Mouse (Mus musculus) liver, embryonic 15.5 days (tissue): ENCODE measurements around the gene Lrrk1. TPM values are rescaled to one million over a fixed set of nuclear protein-coding genes. Genes with fewer than 3 reads are reported as not detected.

ENCODE experiments used
- ATAC-seq: fragments of 200-750 bp; cut with Nextera tagmentation; 2 replicates; pipeline ENCODE4 v1.8.0; 2017; ENCODE audit warnings: moderate number of reproducible peaks, mild to moderate bottlenecking, moderate library complexity; ENCODE audit not compliant: insufficient read depth
- H3K27ac ChIP-seq: fragments of 300-500 bp; sonication (generic); replicated peaks from 2 replicates; pipeline ENCODE4 v1.5.1; 2015; ENCODE audit warnings: mild to moderate bottlenecking, inconsistent platforms
- H3K27me3 ChIP-seq: fragments of 300-500 bp; sonication (generic); 2 replicates; pipeline ENCODE4 v1.6.1; 2015; ENCODE audit warnings: mild to moderate bottlenecking, inconsistent platforms
- H3K36me3 ChIP-seq: fragments of 300-500 bp; sonication (generic); replicated peaks from 2 replicates; pipeline ENCODE4 v1.6.1; 2015; ENCODE audit warnings: moderate library complexity, mild to moderate bottlenecking, inconsistent platforms
- H3K4me1 ChIP-seq: fragments of 300-500 bp; sonication (generic); replicated peaks from 2 replicates; pipeline ENCODE4 v1.6.1; 2015; ENCODE audit warnings: inconsistent platforms
- H3K4me2 ChIP-seq: fragments of 300-500 bp; sonication (generic); 2 replicates; pipeline ENCODE4 v1.6.1; 2015; ENCODE audit warnings: moderate library complexity, mild to moderate bottlenecking, inconsistent platforms
- H3K4me3 ChIP-seq: fragments of 300-500 bp; sonication (generic); replicated peaks from 2 replicates; pipeline ENCODE4 v1.5.1; 2015; ENCODE audit warnings: mild to moderate bottlenecking, inconsistent platforms
- H3K9ac ChIP-seq: fragments of 300-500 bp; sonication (generic); 2 replicates; pipeline ENCODE4 v1.6.1; 2015; ENCODE audit warnings: moderate library complexity, mild to moderate bottlenecking, inconsistent platforms
- H3K9me3 ChIP-seq: fragments of 300-500 bp; sonication (generic); replicated peaks from 2 replicates; pipeline ENCODE4 v1.6.1; 2016; ENCODE audit warnings: inconsistent platforms
- WGBS: fragments of 180-500 bp; shearing (Covaris S2); methylation state at CpG from one replicate; pipeline ENCODE4 v1.1.7; 2015; ENCODE audit warnings: mixed read lengths; ENCODE audit not compliant: insufficient replicate concordance; 5-methylcytosine and 5-hydroxymethylcytosine counted together
- polyA plus RNA-seq: library from polyadenylated mRNA; unstranded; fragments of >200 nt; fragmentation: Nextera tagmentation; extraction: Ambion mirVana; gene quantifications from 2 replicates; pipeline ENCODE4 v1.2.1, GENCODE M21; 2015

Lrrk1 gene
- polyA plus RNA-seq, 1 experiment from 2014 or later: 4.7 TPM

GRCm38 (mm10) chr7:66233947-66234516 lies 154.1 kb downstream of the Lrrk1 start:
- Histone ChIP-seq H3K9me3 (no peaks in the 10 kb centered on the region), H3K27ac (peak overlapping the region; percentile 86), H3K4me3 (no peak overlapping the region), H3K9ac (0 out of 2 replicates have a peak overlapping the region, but pooled peaks have one; percentile 45), H3K27me3 (no peaks in the 10 kb centered on the region), H3K4me1 (peaks cover 50% of the 10 kb centered on the region), H3K4me2 (no peak overlapping the region), H3K36me3 (no peaks in the 10 kb centered on the region)
- WGBS: 75% methylated on average over 6 of the region's 6 CpGs
- ATAC-seq: no peak

DNA sequence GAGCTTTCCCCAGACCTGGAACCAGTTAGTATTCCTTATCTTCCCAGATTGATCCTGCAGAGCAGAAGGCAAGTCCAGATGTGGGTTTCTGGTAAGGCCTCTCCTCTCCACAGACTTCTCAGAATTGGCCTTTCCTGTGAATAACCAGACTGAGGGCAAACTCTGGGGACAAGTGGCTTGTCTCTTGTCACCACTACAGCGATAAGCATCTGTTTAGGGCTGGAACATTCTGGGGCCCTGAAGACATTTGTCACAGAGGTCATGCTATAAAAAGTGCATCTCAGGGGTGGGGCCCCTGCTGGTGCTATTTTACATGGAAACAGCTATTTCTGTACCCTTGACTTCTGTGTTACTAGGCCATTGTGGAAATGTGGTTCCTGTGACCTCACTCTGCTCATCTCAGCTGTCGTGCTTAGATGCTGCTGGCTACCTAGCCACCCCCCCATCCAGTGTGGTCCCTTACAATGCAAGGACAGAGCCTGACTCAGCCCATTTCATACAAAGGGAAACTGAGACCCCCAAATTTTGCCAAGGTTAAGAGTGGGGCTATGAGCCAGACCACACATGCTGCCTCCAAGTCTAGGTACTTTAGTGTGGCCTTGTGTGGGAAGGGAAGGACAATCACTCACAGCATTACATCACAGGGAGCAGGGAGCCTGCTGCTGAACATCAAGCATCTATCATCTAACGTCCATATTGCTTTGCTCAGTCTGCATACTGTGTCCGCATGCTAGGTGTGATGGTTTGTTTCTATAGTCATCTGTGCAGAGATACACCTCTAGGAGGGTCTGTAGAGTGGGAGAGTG lies 154.8 kb downstream of the Lrrk1 start:
- peak overlapping the region; percentile 86 for H3K27ac ChIP-seq
- peak overlapping the region; percentile 45; the same call in 1 of the 2 replicates for H3K9ac ChIP-seq
- peak overlapping the region; percentile 49 for H3K4me2 ChIP-seq
- no peaks in the 10 kb centered on the region for H3K36me3 ChIP-seq
- H3K4me3 ChIP-seq: no peak overlapping the region
- no peaks in the 10 kb centered on the region for H3K9me3 ChIP-seq
- whole genome bisulfite sequencing: 37% methylated on average over 4 of the region's 4 CpGs
- H3K4me1 ChIP-seq: peaks cover 54% of the 10 kb centered on the region
- ATAC-seq: peak; percentile 89
- no peaks in the 10 kb centered on the region for H3K27me3 ChIP-seq

DNA sequence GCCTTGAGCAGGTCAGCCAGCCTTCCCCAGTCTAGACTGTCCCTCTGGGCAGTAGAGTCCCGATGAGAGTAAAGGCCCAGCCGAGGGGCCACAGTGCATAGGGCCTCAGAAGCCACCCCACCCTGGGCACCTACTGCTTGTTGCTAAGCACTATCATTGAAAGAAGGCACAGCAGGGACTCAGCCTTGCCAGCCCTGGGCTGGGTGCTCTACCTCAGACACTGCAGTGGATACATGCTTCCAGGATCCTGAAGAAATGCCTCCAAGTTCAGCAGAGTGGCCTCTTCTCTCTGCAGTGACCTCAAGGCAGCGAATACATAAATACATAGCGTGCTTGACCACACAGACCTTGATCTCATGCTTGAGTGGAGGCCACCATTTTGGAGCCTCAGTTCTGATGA lies 156.3 kb downstream of the Lrrk1 start:
- Histone ChIP-seq H3K9me3 (no peaks in the 10 kb centered on the region), H3K36me3 (no peaks in the 10 kb centered on the region), H3K27me3 (no peaks in the 10 kb centered on the region), H3K27ac (peak overlapping the region; percentile 35), H3K4me3 (no peak overlapping the region), H3K4me2 (no peak overlapping the region), H3K9ac (no peak overlapping the region), H3K4me1 (peaks cover 64% of the 10 kb centered on the region)
- no peak for ATAC-seq
- 80% methylated on average over 4 of the region's 4 CpGs for WGBS

- no peaks in the 10 kb centered on the region for H3K36me3 ChIP-seq
- no peaks in the 10 kb centered on the region for H3K27me3 ChIP-seq
- 54% methylated on average over 17 of the region's 17 CpGs for whole genome bisulfite sequencing
- H3K4me3 ChIP-seq: no peak overlapping the region
- no peak overlapping the region for H3K9ac ChIP-seq
- H3K27ac ChIP-seq: peak overlapping the region; percentile 58
- H3K4me2 ChIP-seq: no peak overlapping the region
- H3K4me1 ChIP-seq: peaks cover 66% of the 10 kb centered on the region
- ATAC-seq: no peak
- H3K9me3 ChIP-seq: no peaks in the 10 kb centered on the region
These were observed 157.3 kb downstream of the Lrrk1 start for GRCm38 (mm10) chr7:66230638-66231550.

GRCm38 (mm10) chr7:66230246-66230637 lies 157.9 kb downstream of the Lrrk1 start:
- H3K27ac ChIP-seq: peak overlapping the region; percentile 58
- H3K4me1 ChIP-seq: peaks cover 70% of the 10 kb centered on the region
- no peaks in the 10 kb centered on the region for H3K36me3 ChIP-seq
- no peak for ATAC-seq
- no peak overlapping the region for H3K4me3 ChIP-seq
- no peaks in the 10 kb centered on the region for H3K9me3 ChIP-seq
- H3K27me3 ChIP-seq: no peaks in the 10 kb centered on the region
- WGBS: 28% methylated on average over 4 of the region's 4 CpGs
- no peak overlapping the region for H3K4me2 ChIP-seq
- H3K9ac ChIP-seq: no peak overlapping the region

- Histone ChIP-seq H3K27ac (no peak overlapping the region), H3K9ac (no peak overlapping the region), H3K36me3 (no peaks in the 10 kb centered on the region), H3K4me2 (no peak overlapping the region), H3K4me1 (peaks cover 69% of the 10 kb centered on the region), H3K27me3 (no peaks in the 10 kb centered on the region), H3K4me3 (no peak overlapping the region), H3K9me3 (no peaks in the 10 kb centered on the region)
- WGBS: 67% methylated on average over 7 of the region's 7 CpGs
- no peak for ATAC-seq
These were observed 158.7 kb downstream of the Lrrk1 start for GRCm38 (mm10) chr7:66229433-66229832.

DNA sequence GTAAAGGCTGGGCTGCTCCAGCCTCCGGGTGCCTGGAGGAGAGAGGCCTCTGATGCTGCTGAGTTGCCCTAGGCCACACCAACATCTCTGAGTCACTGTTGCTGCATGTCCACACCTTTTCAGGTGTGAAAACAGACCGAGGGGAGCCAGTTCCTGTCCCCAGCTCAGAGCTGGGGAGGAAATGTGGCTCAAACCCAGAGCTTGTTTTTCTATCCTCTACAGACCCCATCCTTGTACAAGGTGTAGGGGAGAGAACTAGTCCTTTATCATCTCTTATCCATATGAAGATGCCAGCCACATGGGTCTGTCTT lies 159.6 kb downstream of the Lrrk1 start:
- no peaks in the 10 kb centered on the region for H3K9me3 ChIP-seq
- no peaks in the 10 kb centered on the region for H3K27me3 ChIP-seq
- H3K4me3 ChIP-seq: no peak overlapping the region
- no peak overlapping the region for H3K27ac ChIP-seq
- 51% methylated on average over 2 of the region's 2 CpGs for WGBS
- no peak for ATAC-seq
- H3K4me1 ChIP-seq: peaks cover 60% of the 10 kb centered on the region
- no peak overlapping the region for H3K9ac ChIP-seq
- H3K36me3 ChIP-seq: no peaks in the 10 kb centered on the region
- no peak overlapping the region for H3K4me2 ChIP-seq

GRCm38 (mm10) chr7:66227814-66228609 lies 160.1 kb downstream of the Lrrk1 start:
- H3K9me3 ChIP-seq: no peaks in the 10 kb centered on the region
- H3K4me2 ChIP-seq: no peak overlapping the region
- WGBS: 67% methylated on average over 13 of the region's 13 CpGs
- H3K27ac ChIP-seq: no peak overlapping the region
- H3K36me3 ChIP-seq: no peaks in the 10 kb centered on the region
- ATAC-seq: no peak
- peaks cover 55% of the 10 kb centered on the region for H3K4me1 ChIP-seq
- no peak overlapping the region for H3K4me3 ChIP-seq
- H3K9ac ChIP-seq: no peak overlapping the region
- H3K27me3 ChIP-seq: no peaks in the 10 kb centered on the region

- whole genome bisulfite sequencing: 35% methylated on average over 3 of the region's 3 CpGs
- no peak for ATAC-seq
- H3K27me3 ChIP-seq: no peaks in the 10 kb centered on the region
- H3K9ac ChIP-seq: no peak overlapping the region
- H3K4me2 ChIP-seq: no peak overlapping the region
- peak overlapping the region; percentile 39; the same call in 1 of the 2 replicates for H3K27ac ChIP-seq
- H3K4me1 ChIP-seq: peaks cover 41% of the 10 kb centered on the region
- H3K36me3 ChIP-seq: no peaks in the 10 kb centered on the region
- H3K9me3 ChIP-seq: no peaks in the 10 kb centered on the region
- no peak overlapping the region for H3K4me3 ChIP-seq
These were observed 162.3 kb downstream of the Lrrk1 start for GRCm38 (mm10) chr7:66225881-66226280.

- no peaks in the 10 kb centered on the region for H3K36me3 ChIP-seq
- H3K4me2 ChIP-seq: no peak overlapping the region
- no peak overlapping the region for H3K27ac ChIP-seq
- H3K9me3 ChIP-seq: no peaks in the 10 kb centered on the region
- H3K9ac ChIP-seq: no peak overlapping the region
- no peaks in the 10 kb centered on the region for H3K27me3 ChIP-seq
- 81% methylated on average over 6 of the region's 6 CpGs for WGBS
- no peak for ATAC-seq
- H3K4me3 ChIP-seq: no peak overlapping the region
- H3K4me1 ChIP-seq: peaks cover 27% of the 10 kb centered on the region
These were observed 163.6 kb downstream of the Lrrk1 start for GRCm38 (mm10) chr7:66224541-66224940.
